Mouse (Mus musculus) left cerebral cortex, adult 8-10 months (tissue): Measurements from ENCODE around the gene Mllt3. TPM values are rescaled to one million over a fixed set of nuclear protein-coding genes. Genes with fewer than 3 reads are reported as not detected.

ENCODE experiments used
- DNase-seq, 2 experiments: peaks; one replicate each; pipeline ENCODE4 v3.0.0; 2022; ENCODE audit warnings: low spot score in 2 of 2
- total RNA-seq, 4 experiments: library from RNA; stranded (reverse); gene quantifications; 2 replicates each; pipeline ENCODE4 v1.2.4; 2022

The Mllt3 gene
- total RNA-seq, 4 experiments from 2014 or later, result 35.3 to 39.1 (median 37.0) TPM

GRCm38 (mm10) chr4:87785132-87786074, 247.8 kb downstream of the Mllt3 start:
- peak; percentile 23 to 47 for DNase-seq

GRCm38 (mm10) chr4:87783809-87784208, 249.4 kb downstream of the Mllt3 start:
- DNase-seq, result no peak

- DNase-seq, result no peak
Measured at GRCm38 (mm10) chr4:87781971-87782370, 251.2 kb downstream of the Mllt3 start.

- DNase-seq, result no peak
Measured at GRCm38 (mm10) chr4:87775721-87776120, 257.4 kb downstream of the Mllt3 start.

- DNase-seq, result no peak
Measured at GRCm38 (mm10) chr4:87774515-87774914, 258.6 kb downstream of the Mllt3 start.

GRCm38 (mm10) chr4:87767711-87768561, 265.2 kb downstream of the Mllt3 start:
- DNase-seq, result peak in 1 of 2 experiments; percentile 23

- no peak for DNase-seq
Measured at GRCm38 (mm10) chr4:87765729-87766128, 267.4 kb downstream of the Mllt3 start.

GRCm38 (mm10) chr4:87761075-87761474, 272.1 kb downstream of the Mllt3 start:
- DNase-seq, result no peak

GRCm38 (mm10) chr4:87760297-87760696, 272.9 kb downstream of the Mllt3 start:
- DNase-seq, result no peak

- DNase-seq, result no peak
Measured at GRCm38 (mm10) chr4:87759625-87760024, 273.5 kb downstream of the Mllt3 start.

GRCm38 (mm10) chr4:87759110-87759509, 274.1 kb downstream of the Mllt3 start:
- no peak for DNase-seq

GRCm38 (mm10) chr4:87751515-87751864, 281.7 kb downstream of the Mllt3 start:
- no peak for DNase-seq

GRCm38 (mm10) chr4:87750856-87751514, 282.2 kb downstream of the Mllt3 start:
- no peak for DNase-seq

- DNase-seq, result no peak
Measured at GRCm38 (mm10) chr4:87749532-87750234, 283.5 kb downstream of the Mllt3 start.

- DNase-seq, result no peak
Measured at GRCm38 (mm10) chr4:87745016-87745645, 288.0 kb downstream of the Mllt3 start.

- DNase-seq, result no peak
Measured at GRCm38 (mm10) chr4:87739524-87740128, 293.5 kb downstream of the Mllt3 start.

- no peak for DNase-seq
Measured at GRCm38 (mm10) chr4:87739104-87739503, 294.1 kb downstream of the Mllt3 start.

GRCm38 (mm10) chr4:87737201-87737806, 295.9 kb downstream of the Mllt3 start:
- DNase-seq, result no peak

GRCm38 (mm10) chr4:87736779-87737178, 296.4 kb downstream of the Mllt3 start:
- DNase-seq, result no peak
